In genomic region chr19:10479541-10479940, GRCm38 (mm10) we compare ENCODE assay signal across 25 mouse cellular contexts. TPM values are rescaled to one million over a fixed set of nuclear protein-coding genes. Genes with fewer than 3 reads are reported as not detected.
"Had no signal": no experiment of that assay in that cellular context is flagged by ENCODE, and none has a peak within 500 bp of the region (broad histone marks: within the 10 kb centered on the region; RNA-seq: fewer than 3 reads in every experiment).

No protein-coding gene starts in this region.

- H3K9me3 ChIP-seq: heart, embryonic 13.5 days; heart, embryonic 15.5 days; hindbrain, embryonic 13.5 days; hindbrain, embryonic 15.5 days; limb, embryonic 10.5 days; limb, embryonic 12.5 days had no signal

- DNase-seq: gastrocnemius, postnatal 14 days; gastrocnemius, postnatal 36 days; heart, adult 11 months; heart, adult 2 months; heart, postnatal 14 days; heart, postnatal 36 days; kidney, adult 18-20 months; kidney, adult 8-10 months; kidney, postnatal 10 days; kidney, postnatal 25 days; kidney, postnatal 4 days; liver had no signal

- H3K27ac ChIP-seq: heart, adult 2 months; heart, embryonic 13.5 days; heart, embryonic 15.5 days; hindbrain, embryonic 13.5 days; hindbrain, embryonic 15.5 days; hindbrain, postnatal 0 days; layer of hippocampus, adult 2 months; limb, embryonic 10.5 days; limb, embryonic 12.5 days had no signal

- H3K4me3 ChIP-seq: heart, adult 2 months; heart, embryonic 13.5 days; heart, embryonic 15.5 days; hindbrain, embryonic 13.5 days; hindbrain, embryonic 15.5 days; layer of hippocampus, adult 2 months; limb, embryonic 10.5 days; limb, embryonic 12.5 days had no signal

- H3K27me3 ChIP-seq: hindbrain, embryonic 15.5 days had no signal

- H3K9ac ChIP-seq: heart, embryonic 13.5 days; heart, embryonic 15.5 days; hindbrain, embryonic 13.5 days; hindbrain, embryonic 15.5 days; limb, embryonic 12.5 days had no signal

- H3K4me1 ChIP-seq: limb, embryonic 12.5 days had no signal

- H3K36me3 ChIP-seq: heart, embryonic 13.5 days; heart, embryonic 15.5 days; hindbrain, embryonic 13.5 days; hindbrain, embryonic 15.5 days; limb, embryonic 10.5 days; limb, embryonic 12.5 days had no signal

- ATAC-seq: forebrain, embryonic 16.5 days; hindbrain, postnatal 0 days had no signal

- H3K4me2 ChIP-seq: heart, embryonic 11.5 days; heart, embryonic 13.5 days; heart, embryonic 15.5 days; hindbrain, embryonic 13.5 days; hindbrain, embryonic 15.5 days; limb, embryonic 12.5 days had no signal

RNA-seq across cellular contexts. Expression of gene Ppp1r32, which starts 3.2 kb away (rescaled TPM):
- total RNA-seq: hematopoietic stem cell, adult 5-6 weeks had no signal
- polyA plus RNA-seq: heart, embryonic 11.5 days; heart, embryonic 15.5 days; kidney, embryonic 14.5 days; kidney, embryonic 16.5 days; limb, embryonic 10.5 days; limb, embryonic 12.5 days had no signal

RNA-seq across cellular contexts. Expression of gene Lrrc10b, which starts 22.3 kb away (rescaled TPM):
- total RNA-seq: hematopoietic stem cell, adult 5-6 weeks had no signal
